Mouse (Mus musculus) erythroblast, embryonic 14.5 days (primary cell): Measurements from ENCODE around the gene Rnf215. TPM values are rescaled to one million over a fixed set of nuclear protein-coding genes. Genes with fewer than 3 reads are reported as not detected.

Experiments used
- H3K27me3 ChIP-seq: 2 replicates; pipeline ENCODE4 v1.6.1; 2012; ENCODE audit warnings: inconsistent platforms; ENCODE audit not compliant: control insufficient read depth
- H3K36me3 ChIP-seq: 2 replicates; pipeline ENCODE4 v1.6.1; 2012; ENCODE audit warnings: mild to moderate bottlenecking, inconsistent platforms; ENCODE audit not compliant: control insufficient read depth
- H3K4me1 ChIP-seq: 2 replicates; pipeline ENCODE4 v1.6.1; 2012; ENCODE audit warnings: inconsistent platforms; ENCODE audit not compliant: control insufficient read depth
- H3K4me3 ChIP-seq: replicated peaks from 2 replicates; pipeline ENCODE3; 2012; ENCODE audit warnings: moderate library complexity, mild to moderate bottlenecking, inconsistent platforms
- H3K9me3 ChIP-seq: 2 replicates; pipeline ENCODE4 v1.6.1; 2012; ENCODE audit warnings: low read length, inconsistent platforms, mixed read lengths; ENCODE audit not compliant: control insufficient read depth
- GATA1 ChIP-seq: IDR thresholded peaks from 2 replicates; pipeline ENCODE4 v1.6.1; 2012; ENCODE audit warnings: low read length, inconsistent platforms, mixed read lengths
- TAL1 ChIP-seq: IDR thresholded peaks from 3 replicates; pipeline ENCODE4 v1.6.1; 2012; ENCODE audit warnings: low read length, inconsistent platforms, mixed read lengths
- polyA plus RNA-seq: library from polyadenylated mRNA; stranded (reverse); fragments of >175 nt; gene quantifications from 2 replicates; pipeline ENCODE4 v1.2.3, GENCODE M21; 2012

Rnf215 gene
- polyA plus RNA-seq, 1 experiment = 0.83 TPM

DNA sequence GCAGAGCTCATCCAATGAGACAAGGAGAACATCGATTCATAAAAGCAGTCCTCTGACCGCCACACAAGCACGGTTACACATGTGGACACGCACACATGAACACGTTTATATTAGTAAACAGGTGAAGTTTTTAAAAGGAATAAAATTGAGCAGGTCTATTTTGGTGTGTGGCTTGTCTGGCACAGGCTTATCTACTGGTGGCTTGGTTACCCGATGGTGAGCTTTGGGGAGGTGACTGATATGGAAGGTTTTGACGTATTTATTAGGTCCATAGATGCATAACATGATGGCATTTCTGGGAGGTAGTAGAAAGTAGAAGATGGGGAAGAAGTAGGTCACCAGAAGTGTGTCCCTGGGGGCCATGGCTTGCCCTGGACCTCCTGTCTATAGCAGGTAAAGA lies 18.7 kb downstream of the Rnf215 start:
- Histone ChIP-seq H3K9me3 (peaks cover 4% of the 10 kb centered on the region; the same call in 1 of the 2 replicates), H3K4me3 (no peak overlapping the region), H3K4me1 (peaks cover 10% of the 10 kb centered on the region), H3K27me3 (no peaks in the 10 kb centered on the region), H3K36me3 (no peaks in the 10 kb centered on the region; the same call in 1 of the 2 replicates)
- no peak for TF ChIP-seq TAL1
- TF ChIP-seq GATA1 = no peak

DNA sequence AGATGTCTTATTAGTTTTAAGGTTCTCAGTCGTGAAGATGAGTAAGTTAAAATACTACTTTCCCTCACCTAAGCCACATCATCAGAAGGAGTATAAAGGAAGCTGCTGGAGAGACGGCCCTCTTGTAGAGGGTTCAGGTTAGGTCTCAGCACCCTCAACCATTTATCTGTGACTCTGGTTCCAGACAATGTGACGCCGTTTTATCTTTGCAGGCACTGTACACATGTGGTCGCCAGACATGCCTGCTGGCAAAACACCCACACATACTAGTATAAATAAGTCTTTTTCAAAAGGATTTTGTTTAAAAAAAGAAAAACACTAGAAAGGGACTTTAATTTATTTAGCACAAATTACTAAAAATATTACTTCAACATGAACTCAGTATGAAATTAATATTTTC lies 20.6 kb downstream of the Rnf215 start:
- Histone ChIP-seq H3K4me1 (peaks cover 25% of the 10 kb centered on the region), H3K9me3 (peaks cover 4% of the 10 kb centered on the region; the same call in 1 of the 2 replicates), H3K27me3 (no peaks in the 10 kb centered on the region), H3K4me3 (no peak overlapping the region), H3K36me3 (no peaks in the 10 kb centered on the region; the same call in 1 of the 2 replicates)
- no peak for TF ChIP-seq TAL1
- no peak for TF ChIP-seq GATA1

DNA sequence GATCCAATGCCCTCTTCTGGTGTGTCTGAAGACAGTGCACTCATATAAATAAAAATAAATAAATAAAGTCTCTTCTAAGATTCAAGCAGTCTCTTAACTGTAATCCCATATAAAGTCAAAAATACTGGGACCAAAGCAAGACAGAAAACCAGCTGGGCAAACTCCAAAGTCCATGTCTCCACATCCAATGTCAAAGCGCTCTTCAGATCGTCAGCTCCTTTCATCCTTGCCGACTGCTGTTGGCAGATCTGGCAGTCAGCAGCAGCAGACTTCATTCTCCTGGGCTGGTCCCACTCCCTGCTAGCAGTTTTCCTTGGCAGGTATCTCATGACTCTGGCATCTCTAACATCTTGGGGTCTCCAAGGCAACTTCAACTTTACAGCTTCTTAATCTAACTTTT lies 23.7 kb downstream of the Rnf215 start:
- peaks cover 29% of the 10 kb centered on the region for H3K36me3 ChIP-seq
- no peaks in the 10 kb centered on the region for H3K27me3 ChIP-seq
- no peak overlapping the region for H3K4me3 ChIP-seq
- H3K4me1 ChIP-seq = peaks cover 51% of the 10 kb centered on the region
- H3K9me3 ChIP-seq = peaks cover 4% of the 10 kb centered on the region; the same call in 1 of the 2 replicates
- no peak for TF ChIP-seq GATA1
- TF ChIP-seq TAL1 = no peak

DNA sequence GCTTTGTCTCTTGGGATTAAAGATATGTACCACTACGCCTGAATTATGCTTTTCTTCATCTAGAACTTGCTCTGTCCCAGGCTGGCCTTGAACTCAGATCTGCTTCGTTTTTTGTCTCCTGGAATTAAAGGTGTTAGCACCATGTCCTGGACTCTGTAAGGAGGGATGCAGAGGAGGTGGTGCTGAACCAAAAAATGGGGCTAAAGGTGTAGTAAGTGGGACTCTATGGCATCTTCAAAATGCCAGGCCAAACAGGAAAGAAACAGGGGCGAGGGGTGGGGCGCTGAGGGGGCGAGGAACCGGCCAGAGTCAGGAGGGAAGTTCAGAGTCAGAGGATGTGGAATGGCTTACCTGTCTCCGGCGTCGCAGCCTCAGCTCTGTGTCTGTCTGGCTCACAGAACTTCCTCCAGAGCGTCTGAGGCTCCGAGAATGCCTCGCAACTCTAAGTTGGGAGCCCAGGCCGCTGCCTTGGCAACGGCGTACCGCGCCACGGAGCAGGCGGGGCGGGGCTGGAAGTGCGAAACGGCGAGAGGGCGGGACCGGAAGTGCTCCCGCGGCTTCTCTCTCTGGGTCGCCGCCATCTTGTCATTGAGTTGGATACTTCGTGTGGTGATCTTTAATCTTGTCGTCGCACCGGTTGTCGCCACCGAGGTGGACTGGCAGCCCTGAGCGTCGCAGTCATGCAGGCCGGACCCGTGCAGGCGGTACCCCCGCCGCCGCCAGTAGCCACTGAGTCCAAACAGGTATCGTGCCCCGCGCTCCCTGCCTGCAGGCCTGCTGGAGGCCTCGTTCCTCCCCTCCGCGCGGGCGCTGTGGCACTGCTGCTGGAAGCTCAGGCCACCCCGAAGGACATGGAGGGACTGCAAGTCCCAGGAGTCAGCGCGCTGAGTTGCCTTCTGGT lies 25.1 kb downstream of the Rnf215 start, which contains the start of the genes Ccdc157 and Sf3a1:
Ccdc157 (minus strand) TSS at position 486 of the 901 bp plus-strand sequence.
Sf3a1 (plus strand) TSS at position 543 of the 901 bp plus-strand sequence.
- TF ChIP-seq GATA1 (no peak), TAL1 (no peak)
- Histone ChIP-seq H3K4me3 (peak within 1 kb of the TSS; percentile 98), H3K9me3 (no peaks in the 10 kb centered on the region; the same call in 1 of the 2 replicates), H3K36me3 (peaks cover 43% of the 10 kb centered on the region), H3K27me3 (no peaks in the 10 kb centered on the region), H3K4me1 (peaks cover 63% of the 10 kb centered on the region)

DNA sequence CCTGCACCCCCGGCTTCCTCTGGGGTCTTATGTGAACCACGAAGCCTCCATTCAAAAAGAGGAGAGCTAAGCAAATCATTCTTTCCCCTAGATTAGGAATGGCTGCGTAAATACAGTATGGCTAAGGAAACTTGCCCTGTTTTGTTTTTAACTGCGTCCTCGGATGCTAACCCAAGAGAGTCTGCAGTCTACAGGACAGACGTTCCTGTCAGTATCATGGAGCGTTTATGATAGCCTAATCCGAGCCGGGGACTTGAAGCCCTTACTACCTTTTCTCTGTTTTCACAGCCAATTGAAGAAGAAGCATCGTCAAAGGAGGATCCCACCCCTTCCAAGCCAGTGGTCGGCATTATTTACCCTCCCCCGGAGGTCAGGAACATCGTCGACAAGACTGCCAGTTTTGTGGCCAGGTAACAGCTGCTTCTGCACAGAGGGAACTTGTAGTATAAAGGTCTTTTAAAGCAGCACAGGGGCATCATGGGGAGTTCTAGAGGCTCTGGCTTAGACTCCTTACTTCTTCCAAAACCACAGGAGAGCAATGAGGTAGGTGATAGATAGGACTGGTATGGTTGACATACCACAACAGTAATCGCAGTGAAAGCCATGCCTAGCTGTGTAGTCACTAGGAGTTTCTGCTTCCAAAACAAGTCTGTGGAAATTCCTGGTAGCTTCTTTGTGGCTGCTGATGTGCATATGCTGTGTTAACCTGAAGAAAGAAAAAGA lies 25.9 kb downstream of the Rnf215 start:
- H3K4me3 ChIP-seq = peak overlapping the region; percentile 98
- TF ChIP-seq GATA1 = no peak
- TF ChIP-seq TAL1 = no peak
- peaks cover 65% of the 10 kb centered on the region for H3K4me1 ChIP-seq
- peaks cover 52% of the 10 kb centered on the region for H3K36me3 ChIP-seq
- no peaks in the 10 kb centered on the region for H3K9me3 ChIP-seq
- H3K27me3 ChIP-seq = no peaks in the 10 kb centered on the region

DNA sequence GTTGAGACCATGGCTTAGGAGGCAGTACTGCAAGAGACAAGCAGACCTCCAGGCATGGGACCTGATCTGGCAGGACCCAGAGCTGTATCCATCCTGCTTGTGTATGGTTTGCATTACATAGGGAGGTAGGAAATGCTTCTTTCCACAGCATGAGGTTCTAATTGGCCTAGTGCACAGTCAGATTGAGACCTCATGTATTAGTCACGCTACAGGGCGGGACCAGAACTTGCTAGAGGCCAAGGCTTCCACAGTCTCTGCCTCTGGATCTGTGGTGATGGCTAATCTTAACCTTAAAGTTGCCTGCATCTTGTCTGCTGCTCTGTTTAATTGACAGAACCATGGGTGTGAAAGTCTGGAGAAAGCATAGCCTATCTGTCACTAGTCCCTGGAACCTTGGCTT lies 29.7 kb downstream of the Rnf215 start:
- Histone ChIP-seq H3K36me3 (peaks cover 90% of the 10 kb centered on the region), H3K9me3 (no peaks in the 10 kb centered on the region), H3K4me1 (peaks cover 67% of the 10 kb centered on the region), H3K27me3 (no peaks in the 10 kb centered on the region), H3K4me3 (no peak overlapping the region)
- no peak for TF ChIP-seq TAL1
- no peak for TF ChIP-seq GATA1

DNA sequence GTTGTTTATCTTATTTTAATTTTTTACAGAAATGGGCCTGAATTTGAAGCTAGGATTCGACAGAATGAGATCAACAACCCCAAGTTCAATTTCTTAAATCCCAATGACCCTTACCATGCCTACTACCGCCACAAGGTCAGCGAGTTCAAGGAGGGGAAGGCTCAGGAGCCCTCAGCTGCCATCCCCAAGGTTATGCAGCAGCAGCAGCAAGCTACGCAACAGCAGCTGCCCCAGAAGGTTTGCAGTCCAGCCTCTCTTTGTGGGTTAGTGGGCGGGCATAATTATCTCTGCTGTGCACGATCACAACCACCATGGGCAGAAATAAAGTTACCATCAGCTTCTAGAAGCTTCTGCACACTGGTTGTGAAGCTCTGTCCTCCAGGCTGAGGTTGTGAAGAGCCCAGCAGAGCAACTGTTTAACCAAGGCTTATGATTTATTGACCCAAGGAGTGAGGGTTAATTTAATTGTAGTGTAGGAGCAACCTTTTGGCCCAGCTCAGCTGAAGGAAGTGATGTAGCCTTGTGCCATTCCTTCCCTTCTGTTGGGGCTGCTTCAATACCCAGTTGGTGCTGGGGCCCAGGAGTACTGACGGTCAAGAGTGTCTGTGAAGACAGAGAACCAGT lies 31.6 kb downstream of the Rnf215 start:
- H3K4me3 ChIP-seq = no peak overlapping the region
- H3K9me3 ChIP-seq = no peaks in the 10 kb centered on the region
- H3K4me1 ChIP-seq = peaks cover 51% of the 10 kb centered on the region
- TF ChIP-seq TAL1 (no peak), GATA1 (no peak)
- no peaks in the 10 kb centered on the region for H3K27me3 ChIP-seq
- H3K36me3 ChIP-seq = peaks cover 100% of the 10 kb centered on the region

DNA sequence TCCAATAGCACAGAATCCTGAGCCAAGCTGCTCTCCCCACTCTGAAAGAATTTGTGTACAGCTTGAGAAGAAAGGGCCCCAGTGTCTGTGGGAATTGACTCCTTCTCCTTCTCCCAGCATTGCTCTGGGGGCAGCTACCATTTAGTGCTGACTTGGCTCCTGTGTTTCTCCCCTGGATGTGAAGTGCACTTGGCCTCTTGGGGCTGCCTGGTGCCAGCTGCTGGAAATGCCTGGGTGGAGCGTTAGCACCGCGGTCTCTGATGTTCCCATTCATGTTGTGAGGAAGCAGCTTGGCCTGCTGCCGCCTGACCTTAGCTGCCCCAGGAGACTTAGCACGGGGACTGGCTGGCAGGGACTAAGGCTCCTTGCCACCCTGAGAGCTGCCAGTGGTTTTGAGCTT lies 39.6 kb downstream of the Rnf215 start:
- no peaks in the 10 kb centered on the region for H3K4me1 ChIP-seq
- H3K36me3 ChIP-seq = peaks cover 100% of the 10 kb centered on the region
- H3K4me3 ChIP-seq = no peak overlapping the region
- no peaks in the 10 kb centered on the region for H3K27me3 ChIP-seq
- no peaks in the 10 kb centered on the region for H3K9me3 ChIP-seq
- no peak for TF ChIP-seq TAL1
- no peak for TF ChIP-seq GATA1
